Mouse (Mus musculus): Measurements from ENCODE around the gene Slc12a5.

DNA sequence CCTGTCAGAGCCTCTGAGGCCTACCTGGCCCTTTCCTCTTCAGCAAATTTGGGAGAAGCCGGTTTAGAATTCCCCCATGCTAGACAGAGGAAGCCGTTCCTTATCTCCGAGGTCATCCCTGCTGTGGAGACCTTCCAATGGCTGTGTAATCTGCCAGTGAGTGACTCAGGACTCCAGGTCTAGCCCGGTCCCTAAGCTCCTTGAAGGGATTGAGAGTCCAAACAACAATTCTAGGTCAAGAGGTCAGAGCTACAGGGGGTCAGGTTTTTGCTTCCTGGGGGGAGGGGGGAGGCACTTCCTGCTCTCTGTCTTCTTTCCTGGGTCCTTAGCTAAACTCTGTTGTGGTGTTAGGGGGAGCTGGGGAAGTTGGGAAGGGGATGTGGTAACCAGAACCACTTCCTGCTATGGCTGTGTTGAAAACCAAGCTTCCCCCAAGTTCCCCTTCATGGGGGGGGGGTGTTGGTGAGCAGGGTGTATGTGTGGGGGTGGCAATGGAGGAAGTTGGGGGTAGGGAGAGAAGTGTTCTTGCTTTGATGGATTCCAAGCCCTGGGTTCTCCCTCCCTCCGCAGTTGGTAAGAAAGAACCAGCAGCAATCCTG is 17.8 kb upstream of the Slc12a5 start:
- TF ChIP-seq CTCF (IDR thresholded peaks at IDR 0.05; ENCODE audit: low read depth, low read length) (no peak), POLR2A (IDR thresholded peaks at IDR 0.05; ENCODE audit: insufficient read depth, low read length) (no peak), EP300 (IDR thresholded peaks at IDR 0.05; ENCODE audit: insufficient read depth, low read depth, low read length) (peak; percentile 75)
